ENCODE assay signal across 10 mouse cellular contexts in the genomic region with DNA sequence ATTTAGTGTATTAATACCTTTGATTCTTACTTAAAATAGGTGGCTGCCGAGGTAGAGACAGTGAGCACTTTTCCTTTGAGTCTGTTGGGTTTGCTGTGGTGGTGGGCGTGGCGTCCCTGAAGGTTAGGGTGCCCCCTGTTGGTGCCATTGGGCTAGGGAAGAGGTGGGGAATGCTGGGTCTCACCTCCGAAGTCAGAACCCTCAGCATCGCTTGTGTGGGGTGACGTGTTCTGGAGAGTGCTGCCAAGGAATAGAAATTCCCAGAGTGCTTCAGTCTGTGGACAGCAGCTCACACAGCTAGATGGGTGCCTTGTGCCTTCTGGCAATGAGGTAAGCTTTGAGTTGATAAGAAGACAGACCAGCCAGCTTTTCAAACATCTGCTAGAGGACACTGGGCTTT.
DNase-seq lines count a peak whose midpoint lies in the region; ATAC-seq and TF ChIP-seq lines count a peak whose summit lies in the region.
"Had no signal": no experiment of that assay in that cellular context is flagged by ENCODE, and none has a peak within 500 bp of the region (broad histone marks: within the 10 kb centered on the region; RNA-seq: fewer than 3 reads in every experiment).

No protein-coding gene starts in this region.

- ATAC-seq in liver, postnatal 0 days: no peak
- ATAC-seq: activated CD4-positive, CD25-positive, alpha-beta regulatory T cell, adult 4 months had no signal

- intact Hi-C loops in heart, adult 2 months (cut with DNase I): no loop called here
- intact Hi-C loops in heart, postnatal 25 days (cut with DNase I): no loop called here

- H3K36me3 ChIP-seq in heart, adult 2 months (ENCODE audit: control insufficient read depth, insufficient read depth, low read length): no peaks in the 10 kb centered on the region
- H3K36me3 ChIP-seq in liver, postnatal 0 days (replicated peaks; ENCODE audit: insufficient read depth, low read length): no peaks in the 10 kb centered on the region

- no peak for TF ChIP-seq POLR2A in heart, adult 2 months (IDR thresholded peaks at IDR 0.05; ENCODE audit: insufficient read depth, low read depth, low read length)

- H3K79me2 ChIP-seq in heart, adult 2 months (replicated peaks; ENCODE audit: control insufficient read depth, insufficient read depth, low read length): no peaks in the 10 kb centered on the region; the same call in 1 of the 2 replicates

- peak in 1 of 2 experiments; percentile 23 for DNase-seq in heart, adult 2 months
- DNase-seq in heart, postnatal 25 days (ENCODE audit: low spot score): no peak
- DNase-seq in A20 (ENCODE audit: low read depth, low spot score) (peak; percentile 42), ZHBTc4 (ENCODE audit: low read depth, low spot score) (peak; percentile 65), MN1 (ENCODE audit: low spot score) (no peak)
- peak; percentile 32 for DNase-seq in liver, postnatal 0 days
- DNase-seq in spleen, adult 12 weeks (ENCODE audit: low spot score): no peak
- no peak for DNase-seq in layer of hippocampus, postnatal 14 days (ENCODE audit: low spot score in 2 of 2)

- peaks cover 2% of the 10 kb centered on the region; the same call in 1 of the 2 replicates for H3K4me1 ChIP-seq in heart, adult 2 months (ENCODE audit: control insufficient read depth, insufficient read depth, low read length)
- peaks cover 3% of the 10 kb centered on the region; the same call in 1 of the 2 replicates for H3K4me1 ChIP-seq in liver, postnatal 0 days (ENCODE audit: insufficient read depth)

- 58% methylated on average over 6 of the region's 6 CpGs for WGBS in heart, adult 2 months
- 58% methylated on average over 6 of the region's 6 CpGs for WGBS in liver, postnatal 0 days (ENCODE audit: insufficient replicate concordance)

- no peaks in the 10 kb centered on the region for H3K9me3 ChIP-seq in liver, postnatal 0 days (ENCODE audit: low read length)
- H3K9me3 ChIP-seq: megakaryocyte, embryonic 14.5 days had no signal

- H3K27ac ChIP-seq in heart, adult 2 months: no peak overlapping the region
- no peak overlapping the region for H3K27ac ChIP-seq in liver, postnatal 0 days (ENCODE audit: low read depth)

- H3K4me2 ChIP-seq in liver, postnatal 0 days (ENCODE audit: low read depth, low read length): no peak overlapping the region

- H3K9ac ChIP-seq in heart, adult 2 months (ENCODE audit: low read depth, low read length): no peak overlapping the region
- H3K9ac ChIP-seq in liver, postnatal 0 days (replicated peaks): no peak overlapping the region

- TF ChIP-seq EP300 in heart, adult 2 months (IDR thresholded peaks at IDR 0.05; ENCODE audit: insufficient read depth, low read depth, low read length): no peak
- TF ChIP-seq EP300 in liver, postnatal 0 days (IDR thresholded peaks at IDR 0.05; ENCODE audit: low read depth): no peak

- H3K27me3 ChIP-seq in heart, adult 2 months (ENCODE audit: control insufficient read depth, insufficient read depth, low read length): no peaks in the 10 kb centered on the region
- peaks cover 4% of the 10 kb centered on the region; the same call in 1 of the 2 replicates for H3K27me3 ChIP-seq in liver, postnatal 0 days (ENCODE audit: insufficient read depth, low read length)
- H3K27me3 ChIP-seq: megakaryocyte, embryonic 14.5 days had no signal

- H3K4me3 ChIP-seq in heart, adult 2 months: no peak overlapping the region
- H3K4me3 ChIP-seq in liver, postnatal 0 days (ENCODE audit: low read depth, low read length): no peak overlapping the region
- H3K4me3 ChIP-seq: megakaryocyte, embryonic 14.5 days had no signal

- peak; percentile 41 for TF ChIP-seq CTCF in heart, adult 2 months (IDR thresholded peaks at IDR 0.05)
- peak; percentile 45 for TF ChIP-seq CTCF in liver, postnatal 0 days (IDR thresholded peaks at IDR 0.05; ENCODE audit: low read depth)

Comparison
In these comparisons a context has a peak if more than half of its experiments do, and no peak if none do; other contexts are left out.
1. DNase-seq: peak in A20 (single experiment), ZHBTc4 (single experiment) and liver, postnatal 0 days (single experiment); none in heart, postnatal 25 days (single experiment), spleen, adult 12 weeks (single experiment), layer of hippocampus, postnatal 14 days (0 of 2) and MN1 (single experiment).